Mouse (Mus musculus) brown adipose tissue, adult 24 weeks (tissue): ENCODE measurements around the gene Trim29. TPM values are rescaled to one million over a fixed set of nuclear protein-coding genes. Genes with fewer than 3 reads are reported as not detected.

Source experiments
- H3K27ac ChIP-seq: fragments of 200-500 bp; replicated peaks from 2 replicates; pipeline ENCODE4 v1.5.1; 2012; ENCODE audit warnings: low read depth, mild to moderate bottlenecking, low read length
- H3K4me1 ChIP-seq: fragments of 200-500 bp; 2 replicates; pipeline ENCODE4 v1.6.1; 2012; ENCODE audit warnings: low read length, mixed read lengths; ENCODE audit not compliant: control insufficient read depth, insufficient read depth, insufficient read length
- H3K4me3 ChIP-seq: fragments of 200-500 bp; 2 replicates; pipeline ENCODE4 v1.5.1; 2012; ENCODE audit warnings: low read depth, mild to moderate bottlenecking, low read length, moderate library complexity; ENCODE audit not compliant: insufficient read depth
- polyA plus RNA-seq: library from polyadenylated mRNA; stranded (reverse); fragments of >200 nt; gene quantifications from 2 replicates; pipeline ENCODE4 v1.2.4, GENCODE M21; 2012; ENCODE audit not compliant: missing spikeins, insufficient read depth, insufficient read length

Gene Trim29
- polyA plus RNA-seq, 1 experiment: 0.52 TPM

DNA sequence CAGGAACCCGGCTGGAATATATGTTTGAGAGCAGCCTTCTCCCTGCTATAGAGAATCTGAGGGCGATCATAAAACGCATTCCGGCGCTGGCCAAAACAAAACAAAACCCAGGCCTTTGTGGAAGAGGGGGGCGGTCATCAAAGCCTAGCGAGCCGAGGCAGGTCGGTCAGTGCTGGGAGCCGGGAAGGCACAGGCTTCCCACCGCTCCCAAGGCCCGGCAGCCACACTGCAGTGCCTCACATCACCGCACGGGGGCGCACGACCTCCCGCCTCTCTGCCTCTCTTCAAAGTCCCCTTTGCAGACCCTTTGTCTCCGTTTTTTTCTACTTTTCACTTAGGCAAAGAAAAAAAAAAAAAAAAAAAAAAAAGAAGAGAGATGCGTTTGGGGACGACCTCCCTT, 23.8 kb upstream of the Trim29 start:
- H3K4me1 ChIP-seq: no peaks in the 10 kb centered on the region
- H3K27ac ChIP-seq: no peak overlapping the region
- H3K4me3 ChIP-seq: no peak overlapping the region

DNA sequence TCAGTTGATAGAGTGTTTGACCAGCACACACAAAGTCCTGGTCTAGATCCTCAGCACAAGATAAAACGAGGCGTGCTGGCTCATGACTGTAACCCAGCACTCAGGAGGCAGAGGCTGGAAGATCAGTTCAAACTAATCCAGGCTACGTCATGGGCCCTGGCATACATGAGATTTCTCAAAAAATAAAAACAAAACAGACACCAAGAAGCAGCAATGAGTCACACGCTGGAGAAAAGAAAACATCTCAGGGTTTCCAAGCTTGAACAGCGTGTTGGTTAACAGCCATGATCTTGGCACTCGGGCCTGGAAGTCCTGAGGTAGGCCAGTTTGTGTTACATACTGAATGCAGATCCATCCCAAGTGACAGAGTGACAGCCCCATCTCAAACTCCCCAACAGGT, 17.6 kb upstream of the Trim29 start:
- H3K4me3 ChIP-seq: no peak overlapping the region
- H3K27ac ChIP-seq: no peak overlapping the region
- H3K4me1 ChIP-seq: no peaks in the 10 kb centered on the region

GRCm38 (mm10) chr9:43300394-43300793, 10.3 kb upstream of the Trim29 start:
- no peak overlapping the region for H3K4me3 ChIP-seq
- H3K4me1 ChIP-seq: no peaks in the 10 kb centered on the region
- H3K27ac ChIP-seq: no peak overlapping the region

GRCm38 (mm10) chr9:43302989-43303388, 7.7 kb upstream of the Trim29 start:
- Histone ChIP-seq H3K27ac (no peak overlapping the region), H3K4me3 (no peak overlapping the region), H3K4me1 (no peaks in the 10 kb centered on the region)

DNA sequence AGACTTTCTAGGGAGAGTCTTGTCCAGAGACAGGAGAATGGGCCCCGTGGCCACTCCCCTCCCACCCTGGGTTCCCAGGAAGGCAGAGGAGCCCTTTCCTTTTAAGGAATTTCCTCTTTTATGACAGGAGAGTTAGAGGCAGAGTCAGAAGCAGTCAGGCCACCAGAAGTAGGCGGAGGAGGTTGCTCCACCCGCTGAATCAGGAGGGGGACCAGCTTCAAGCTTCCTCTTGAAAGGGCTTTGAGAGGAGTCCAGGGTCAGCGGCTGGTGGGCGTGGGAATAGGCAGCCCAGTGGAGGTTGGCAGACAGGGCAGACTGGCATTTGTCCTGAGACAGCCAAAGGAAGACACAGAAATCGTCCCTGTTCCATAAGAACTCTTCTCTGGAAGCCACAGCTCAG, 4.8 kb upstream of the Trim29 start:
- H3K27ac ChIP-seq: no peak overlapping the region
- no peaks in the 10 kb centered on the region for H3K4me1 ChIP-seq
- H3K4me3 ChIP-seq: no peak overlapping the region

GRCm38 (mm10) chr9:43309087-43309872, 1.4 kb upstream of the Trim29 start:
- Histone ChIP-seq H3K4me1 (no peaks in the 10 kb centered on the region), H3K27ac (no peak overlapping the region), H3K4me3 (no peak overlapping the region)

GRCm38 (mm10) chr9:43312190-43312589, 1.5 kb downstream of the Trim29 start:
- H3K4me1 ChIP-seq: no peaks in the 10 kb centered on the region
- H3K27ac ChIP-seq: no peak overlapping the region
- no peak overlapping the region for H3K4me3 ChIP-seq

GRCm38 (mm10) chr9:43313805-43314204, 3.2 kb downstream of the Trim29 start:
- Histone ChIP-seq H3K4me3 (no peak overlapping the region), H3K27ac (no peak overlapping the region), H3K4me1 (no peaks in the 10 kb centered on the region)

GRCm38 (mm10) chr9:43315320-43315950, 4.8 kb downstream of the Trim29 start:
- no peaks in the 10 kb centered on the region for H3K4me1 ChIP-seq
- H3K4me3 ChIP-seq: no peak overlapping the region
- no peak overlapping the region for H3K27ac ChIP-seq

DNA sequence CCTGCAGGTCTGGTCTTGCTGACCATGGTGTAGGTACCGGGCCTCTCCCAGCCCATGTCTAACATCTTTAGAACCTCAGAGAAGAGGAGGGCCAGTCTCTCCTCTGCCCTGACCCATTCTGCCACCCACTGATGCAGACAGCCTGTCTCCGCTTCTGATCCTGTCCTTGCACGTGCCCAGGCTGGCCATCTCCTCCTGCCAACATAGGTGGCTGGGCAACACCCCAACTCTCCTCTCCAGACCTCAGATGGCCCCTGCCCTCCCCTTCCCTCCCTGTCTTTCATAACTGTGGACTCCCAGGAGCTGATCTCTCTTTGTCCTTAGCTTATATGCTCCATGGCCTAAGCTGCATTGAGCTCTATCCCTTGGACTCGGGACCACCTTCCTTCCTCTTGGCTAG, 5.8 kb downstream of the Trim29 start:
- Histone ChIP-seq H3K4me3 (no peak overlapping the region), H3K4me1 (no peaks in the 10 kb centered on the region), H3K27ac (no peak overlapping the region)

DNA sequence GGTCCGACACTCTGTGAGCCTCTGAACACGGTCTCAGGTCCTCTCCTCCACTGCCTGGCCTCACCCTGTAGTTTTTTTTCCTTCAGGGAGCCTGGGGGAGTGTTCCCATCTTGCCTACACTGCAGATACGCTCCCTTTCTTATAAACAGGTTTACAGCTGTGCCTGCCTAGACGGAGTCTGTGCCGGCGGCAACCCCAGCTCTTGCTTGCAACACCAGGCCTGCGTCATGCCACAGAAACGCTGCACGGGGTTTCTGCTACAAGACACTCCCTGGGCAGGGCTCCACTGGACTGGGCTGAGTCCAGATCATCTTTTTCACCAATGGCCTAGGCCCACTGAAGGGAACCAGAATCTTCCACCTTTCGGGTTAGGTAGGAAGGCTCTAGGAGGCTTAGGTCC, 8.0 kb downstream of the Trim29 start:
- no peak overlapping the region for H3K27ac ChIP-seq
- H3K4me3 ChIP-seq: no peak overlapping the region
- H3K4me1 ChIP-seq: no peaks in the 10 kb centered on the region

DNA sequence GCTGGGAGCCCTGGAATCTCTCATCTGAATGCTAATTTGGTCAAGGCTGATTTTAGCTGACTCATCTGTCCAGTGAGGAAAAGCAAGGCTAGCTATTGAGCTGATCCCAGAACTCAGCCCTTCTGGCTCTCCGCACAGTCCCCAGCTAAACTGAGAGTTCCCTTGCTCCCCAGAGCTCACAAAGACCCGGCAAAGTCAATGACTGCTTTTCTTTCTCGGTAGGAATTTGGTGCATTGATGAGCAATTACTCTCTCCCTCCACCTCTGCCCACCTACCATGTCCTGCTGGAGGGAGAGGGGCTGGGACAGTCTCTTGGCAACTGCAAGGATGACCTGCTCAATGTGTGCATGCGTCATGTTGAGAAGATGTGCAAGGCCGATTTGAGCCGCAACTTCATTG, 11.3 kb downstream of the Trim29 start:
- Histone ChIP-seq H3K4me3 (no peak overlapping the region), H3K4me1 (no peaks in the 10 kb centered on the region), H3K27ac (no peak overlapping the region)

GRCm38 (mm10) chr9:43322666-43323065, 12.0 kb downstream of the Trim29 start:
- Histone ChIP-seq H3K4me3 (no peak overlapping the region), H3K27ac (no peak overlapping the region), H3K4me1 (no peaks in the 10 kb centered on the region)

DNA sequence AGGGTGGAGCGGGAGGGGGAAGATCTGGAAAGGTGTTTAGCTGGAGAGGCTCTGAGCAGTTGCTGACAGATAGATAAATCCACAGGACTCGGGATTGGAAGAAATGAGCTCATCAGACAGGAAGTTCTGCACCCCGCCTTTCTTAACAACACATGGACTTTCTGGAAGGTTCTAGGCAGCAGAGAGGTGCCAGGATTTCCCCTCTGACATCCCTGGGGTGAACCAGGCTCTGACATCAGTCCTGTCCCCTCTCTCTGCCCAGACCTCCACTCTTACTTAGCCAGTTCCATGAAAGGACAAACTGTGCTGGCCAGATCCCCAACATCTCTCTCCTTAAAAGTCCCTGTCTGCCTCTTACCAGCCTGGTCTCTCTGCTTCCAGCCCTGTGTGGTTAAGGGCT, 14.8 kb downstream of the Trim29 start:
- Histone ChIP-seq H3K4me3 (no peak overlapping the region), H3K27ac (no peak overlapping the region), H3K4me1 (0 out of 2 replicates have a peak, but pooled peaks cover 4% of the 10 kb centered on the region)

GRCm38 (mm10) chr9:43326015-43326631, 15.5 kb downstream of the Trim29 start:
- Histone ChIP-seq H3K4me3 (no peak overlapping the region), H3K27ac (no peak overlapping the region), H3K4me1 (0 out of 2 replicates have a peak, but pooled peaks cover 4% of the 10 kb centered on the region)
